Mouse (Mus musculus): ENCODE data around the gene Tbl1xr1. TPM values are rescaled to one million over a fixed set of nuclear protein-coding genes. Genes with fewer than 3 reads are reported as not detected.

Gene Tbl1xr1
- total RNA-seq, 2 experiments from 2014 or later: 57.5 to 58.8 TPM

GRCm38 (mm10) chr3:22090431-22091265, 14.2 kb downstream of the Tbl1xr1 start:
- DNase-seq: no peak

GRCm38 (mm10) chr3:22091266-22091550, 14.8 kb downstream of the Tbl1xr1 start:
- DNase-seq: no peak

- DNase-seq: no peak
Observed at GRCm38 (mm10) chr3:22091681-22092080, 15.2 kb downstream of the Tbl1xr1 start.

- DNase-seq: no peak
Observed at GRCm38 (mm10) chr3:22092784-22093183, 16.3 kb downstream of the Tbl1xr1 start.

- DNase-seq: no peak
Observed at GRCm38 (mm10) chr3:22103986-22104515, 27.6 kb downstream of the Tbl1xr1 start.

GRCm38 (mm10) chr3:22105471-22105870, 29.0 kb downstream of the Tbl1xr1 start:
- DNase-seq: no peak

- no peak for DNase-seq
Observed at GRCm38 (mm10) chr3:22108013-22108412, 31.6 kb downstream of the Tbl1xr1 start.

- no peak for DNase-seq
Observed at GRCm38 (mm10) chr3:22109651-22110050, 33.2 kb downstream of the Tbl1xr1 start.

- DNase-seq: no peak
Observed at GRCm38 (mm10) chr3:22113773-22114172, 37.3 kb downstream of the Tbl1xr1 start.

GRCm38 (mm10) chr3:22115221-22115620, 38.8 kb downstream of the Tbl1xr1 start:
- DNase-seq: no peak

- no peak for DNase-seq
Observed at GRCm38 (mm10) chr3:22115678-22116077, 39.2 kb downstream of the Tbl1xr1 start.

GRCm38 (mm10) chr3:22116188-22116587, 39.7 kb downstream of the Tbl1xr1 start:
- no peak for DNase-seq

GRCm38 (mm10) chr3:22121741-22122140, 45.3 kb downstream of the Tbl1xr1 start:
- DNase-seq: no peak

- DNase-seq: no peak
Observed at GRCm38 (mm10) chr3:22123145-22123544, 46.7 kb downstream of the Tbl1xr1 start.

- DNase-seq: no peak
Observed at GRCm38 (mm10) chr3:22126251-22126826, 49.9 kb downstream of the Tbl1xr1 start.

- no peak for DNase-seq
Observed at GRCm38 (mm10) chr3:22131277-22131676, 54.8 kb downstream of the Tbl1xr1 start.

- DNase-seq: no peak
Observed at GRCm38 (mm10) chr3:22133626-22134025, 57.2 kb downstream of the Tbl1xr1 start.

- DNase-seq: no peak
Observed at GRCm38 (mm10) chr3:22137793-22138579, 61.5 kb downstream of the Tbl1xr1 start.

GRCm38 (mm10) chr3:22138580-22139099, 62.2 kb downstream of the Tbl1xr1 start:
- no peak for DNase-seq

GRCm38 (mm10) chr3:22140111-22140658, 63.7 kb downstream of the Tbl1xr1 start:
- DNase-seq: no peak

GRCm38 (mm10) chr3:22141984-22142719, 65.7 kb downstream of the Tbl1xr1 start:
- no peak for DNase-seq

Data from heart, postnatal 4 days (tissue).